8 mouse cellular contexts compared by ENCODE assay signal in the genomic region with DNA sequence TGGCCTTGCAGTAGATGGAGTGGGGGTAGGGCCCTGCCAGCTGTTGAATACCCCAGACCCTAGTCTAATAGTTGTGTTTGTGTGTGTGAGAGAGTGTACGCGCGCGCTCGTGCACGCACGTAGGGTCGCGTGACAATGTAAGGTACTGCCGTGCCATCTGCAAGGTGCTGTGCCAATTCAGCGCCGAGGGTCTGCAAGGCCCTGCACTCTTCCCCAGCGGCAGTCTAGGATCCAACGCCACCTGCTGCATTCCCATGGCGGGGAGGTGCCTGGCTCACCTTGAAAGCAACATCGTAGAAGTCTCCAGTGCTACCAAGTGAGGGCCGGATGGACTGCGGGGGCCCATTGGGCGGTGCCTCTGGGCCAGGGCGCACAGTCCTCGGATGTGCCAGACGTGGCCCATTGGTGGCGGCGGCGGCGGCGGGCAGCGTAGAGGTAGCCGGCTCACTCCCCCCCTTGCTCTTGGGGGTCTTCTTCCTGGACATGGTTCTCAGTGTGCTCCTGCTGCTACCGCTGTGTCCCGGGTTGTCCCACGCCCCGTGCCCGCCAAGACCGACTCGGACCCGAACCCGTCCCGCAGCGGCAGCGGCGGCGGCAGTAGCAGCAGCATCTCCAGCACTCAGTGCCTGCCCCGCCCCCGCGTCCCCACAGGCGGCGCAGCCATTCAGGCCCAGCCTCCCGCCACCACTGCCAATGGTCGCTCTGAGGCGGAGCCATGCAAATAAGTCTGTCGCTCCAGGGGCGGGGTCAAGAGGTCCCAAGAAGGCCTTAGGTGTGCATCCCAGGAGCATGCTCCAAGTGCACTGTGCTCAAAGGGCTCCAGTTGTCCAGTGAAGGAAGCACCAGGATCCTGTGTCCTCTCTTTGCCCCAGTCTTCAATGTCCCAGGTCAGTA. TPM values are rescaled to one million over a fixed set of nuclear protein-coding genes. Genes with fewer than 3 reads are reported as not detected.
A peak's percentile ranks its signal among the peaks of the same experiment; 100 is the strongest.
DNase-seq lines count a peak whose midpoint lies in the region; ATAC-seq lines count a peak whose summit lies in the region.

No protein-coding gene starts in this region.

- H3K9me3 ChIP-seq in hindbrain, embryonic 13.5 days: no peaks in the 10 kb centered on the region

- H3K9ac ChIP-seq in hindbrain, embryonic 13.5 days: peak overlapping the region; percentile 83

- no peak overlapping the region for H3K27ac ChIP-seq in hindbrain, embryonic 13.5 days

- H3K4me3 ChIP-seq in hindbrain, embryonic 13.5 days: peak overlapping the region; percentile 34

- H3K4me1 ChIP-seq in hindbrain, embryonic 13.5 days (replicated peaks): peaks cover 57% of the 10 kb centered on the region

- 0 out of 2 replicates have a peak, but pooled peaks have one; percentile 11 for ATAC-seq in hindbrain, embryonic 13.5 days (ENCODE audit: low FRiP score)

- DNase-seq in T-cell, adult 2 months (ENCODE audit: low spot score): peak; percentile 70
- peak; percentile 57 to 74 for DNase-seq in cerebellum, postnatal 4 days (ENCODE audit: low spot score in 2 of 2)
- DNase-seq in frontal cortex, postnatal 36 days (ENCODE audit: low spot score in 2 of 2): peak; percentile 89 to 92
- DNase-seq in left cerebral cortex, adult 11 months (ENCODE audit: low spot score): peak; percentile 89
- DNase-seq in lung, postnatal 36 days: peak; percentile 95
- peak; percentile 90 for DNase-seq in retina, postnatal 1 day
- DNase-seq in thymus, postnatal 36 days: peak; percentile 81 to 88

- peak overlapping the region; percentile 61 for H3K4me2 ChIP-seq in hindbrain, embryonic 13.5 days

- peaks cover 14% of the 10 kb centered on the region for H3K36me3 ChIP-seq in hindbrain, embryonic 13.5 days

- peaks cover 11% of the 10 kb centered on the region; the same call in 1 of the 2 replicates for H3K27me3 ChIP-seq in hindbrain, embryonic 13.5 days

- WGBS in hindbrain, embryonic 13.5 days: 10% methylated on average over 52 of the region's 53 CpGs

RNA-seq across cellular contexts. Expression of a gene that starts 0.7 kb away (rescaled TPM):
- polyA plus RNA-seq in hindbrain, embryonic 13.5 days (2015; fragmentation: Nextera tagmentation; extraction: Ambion mirVana): 2.8 and 3.1 TPM in 2 replicates

RNA-seq across cellular contexts. Expression of a gene that starts 5.6 kb away (rescaled TPM):
- polyA plus RNA-seq in hindbrain, embryonic 13.5 days (2015; fragmentation: Nextera tagmentation; extraction: Ambion mirVana): 86.0 and 89.9 TPM in 2 replicates

RNA-seq across cellular contexts. Expression of a gene that starts 16.3 kb away (rescaled TPM):
- 20.1 and 21.6 TPM in 2 replicates for polyA plus RNA-seq in hindbrain, embryonic 13.5 days (2015; fragmentation: Nextera tagmentation; extraction: Ambion mirVana)

RNA-seq across cellular contexts. Expression of a gene that starts 44.9 kb away (rescaled TPM):
- polyA plus RNA-seq in hindbrain, embryonic 13.5 days (2015; fragmentation: Nextera tagmentation; extraction: Ambion mirVana): 32.8 and 34.3 TPM in 2 replicates

RNA-seq across cellular contexts. Expression of a gene that starts 54.5 kb away (rescaled TPM):
- 35.5 and 36.1 TPM in 2 replicates for polyA plus RNA-seq in hindbrain, embryonic 13.5 days (2015; fragmentation: Nextera tagmentation; extraction: Ambion mirVana)
